Mouse (Mus musculus) cerebellum, adult (tissue): ENCODE data around the gene Surf4.
A peak's percentile ranks its signal among the peaks of the same experiment; 100 is the strongest.
"Not testable (repeated sequence)": the region's sequence is repeated elsewhere in the genome, so short reads cannot be mapped to it uniquely, and the experiment has no call there.

Experiments used
- ATAC-seq: cut with Nextera tagmentation; 2 replicates; pipeline ENCODE4 v1.9.2; 2017; ENCODE audit warnings: mild to moderate bottlenecking, moderate library complexity, mixed read lengths; ENCODE audit not compliant: insufficient number of reproducible peaks, low FRiP score, low TSS enrichment

Surf4 gene

DNA sequence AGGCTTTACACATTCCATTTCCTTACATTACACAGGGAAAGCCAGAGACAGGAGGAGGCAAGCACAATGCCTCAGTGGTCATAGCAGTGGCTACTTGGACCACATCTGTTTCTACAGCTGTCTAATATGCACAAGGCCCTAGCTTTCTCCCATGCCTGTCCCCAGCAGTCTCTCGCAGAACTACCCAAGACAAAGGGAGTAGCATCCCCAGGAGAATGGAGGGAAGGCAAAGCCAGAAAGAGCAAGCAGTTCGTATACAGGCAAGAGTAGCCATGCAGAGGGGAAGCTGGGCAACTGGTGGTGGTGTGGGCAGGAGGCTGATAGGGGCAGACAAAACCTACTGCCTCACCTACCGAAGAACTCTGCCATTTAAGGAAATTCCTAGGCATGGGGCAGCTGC lies 27.3 kb downstream of the Surf4 start:
- no peak for ATAC-seq

DNA sequence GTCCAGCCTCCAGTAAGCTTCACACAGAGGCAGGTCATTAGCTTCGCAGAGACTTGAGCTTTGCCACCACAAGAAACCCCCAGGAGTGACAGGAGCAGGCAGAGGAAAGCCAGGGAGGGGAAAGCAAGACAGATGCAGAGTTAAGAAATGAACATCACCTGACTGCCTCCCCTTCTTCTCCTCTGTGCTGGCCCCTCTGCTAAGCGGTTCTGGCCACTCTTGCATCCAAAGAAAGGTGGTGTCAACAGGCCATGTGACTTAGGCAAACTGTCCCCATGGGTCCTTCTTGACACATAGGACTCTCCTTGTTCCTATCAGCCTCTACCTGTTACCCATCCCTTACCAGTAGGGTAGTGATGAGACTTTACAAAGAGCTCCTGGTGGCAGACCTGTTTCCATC lies 27.8 kb downstream of the Surf4 start:
- no peak for ATAC-seq

GRCm38 (mm10) chr2:26903311-26903710 lies 30.4 kb downstream of the Surf4 start:
- no peak for ATAC-seq

- peak; percentile 90 for ATAC-seq
Measured at GRCm38 (mm10) chr2:26902467-26903220, 31.1 kb downstream of the Surf4 start, which contains the start of gene Surf6. Gene Surf6 (minus strand): TSS chr2:26902879.

DNA sequence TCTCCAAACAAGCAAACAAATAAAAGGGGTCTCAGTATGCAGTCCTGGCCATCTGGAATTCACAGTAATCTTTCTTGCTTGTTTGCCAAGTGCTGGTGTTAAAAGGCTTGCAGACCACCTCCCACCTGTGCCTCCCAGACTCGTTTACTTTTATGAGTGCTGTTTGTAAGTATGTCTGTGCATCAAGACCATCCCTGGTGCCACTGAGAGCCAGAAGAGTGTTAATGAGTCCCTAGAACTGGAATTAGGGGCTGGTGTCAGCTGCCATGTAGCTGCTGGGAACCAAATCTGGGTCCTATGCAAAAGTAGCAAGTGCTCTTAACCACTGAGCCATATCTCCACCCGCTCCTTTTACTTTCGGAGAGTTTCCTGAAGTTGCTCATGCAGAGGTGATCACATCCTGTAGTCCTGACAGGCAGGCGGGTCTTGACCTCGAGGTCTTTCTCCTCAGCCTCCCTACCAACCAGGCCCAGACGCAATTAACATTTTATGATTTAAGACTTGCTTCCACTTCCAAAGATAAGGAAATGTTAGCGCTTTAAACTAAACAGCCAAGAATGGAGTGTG lies 31.8 kb downstream of the Surf4 start:
- ATAC-seq: no peak

- ATAC-seq: no peak
Measured at GRCm38 (mm10) chr2:26900731-26901130, 33.0 kb downstream of the Surf4 start.

GRCm38 (mm10) chr2:26895898-26896297 lies 37.8 kb downstream of the Surf4 start:
- no peak for ATAC-seq

DNA sequence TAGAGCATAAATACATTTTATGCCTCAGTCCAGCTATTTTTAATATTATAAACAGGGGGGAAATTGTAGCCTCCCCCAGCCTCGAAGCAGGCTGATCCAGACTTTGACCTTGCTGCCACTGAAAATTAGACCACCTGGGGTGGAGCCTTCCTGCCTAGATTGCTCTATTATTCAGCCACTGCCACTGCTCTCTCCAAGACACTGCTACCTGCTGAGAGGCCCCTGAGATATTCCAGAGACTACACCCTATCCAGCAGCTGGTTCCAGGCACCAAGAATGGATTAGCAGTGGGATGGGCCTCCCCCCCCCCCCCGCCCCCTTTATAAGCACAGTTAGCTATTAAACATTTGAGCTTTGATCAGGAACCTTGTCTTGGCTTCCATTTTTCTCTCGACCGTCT lies 47.6 kb downstream of the Surf4 start:
- ATAC-seq: not testable (repeated sequence)

DNA sequence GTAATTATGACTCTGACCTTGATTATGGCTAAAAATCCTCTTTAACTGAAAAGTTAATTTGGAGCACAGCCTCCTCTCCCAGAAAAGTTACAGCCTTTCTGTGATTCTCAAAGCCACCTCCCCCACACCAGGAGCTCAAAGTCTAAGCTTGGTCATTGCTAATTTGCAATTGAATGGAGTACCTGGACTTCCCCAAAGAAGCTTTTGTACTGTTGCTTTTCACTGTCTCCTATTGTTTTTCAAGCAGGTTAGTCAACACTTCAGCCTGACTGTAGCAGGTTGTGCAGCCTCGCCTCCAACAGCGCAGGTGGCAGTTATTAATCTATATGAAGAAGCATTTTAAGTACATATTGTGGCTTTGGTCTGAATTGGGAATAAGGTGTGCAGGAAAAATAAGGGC lies 48.2 kb downstream of the Surf4 start:
- ATAC-seq: not testable (repeated sequence)

GRCm38 (mm10) chr2:26878571-26878970 lies 55.2 kb downstream of the Surf4 start:
- ATAC-seq: no peak

- ATAC-seq: no peak
Measured at GRCm38 (mm10) chr2:26870666-26871065, 63.1 kb downstream of the Surf4 start.
